Mouse (Mus musculus) forebrain, embryonic 14.5 days (tissue): Measurements from ENCODE around the gene Rab26. TPM values are rescaled to one million over a fixed set of nuclear protein-coding genes. Genes with fewer than 3 reads are reported as not detected.

ENCODE experiments used
- ATAC-seq: fragments of 200-750 bp; cut with Nextera tagmentation; 2 replicates; pipeline ENCODE4 v1.8.0; 2017; ENCODE audit warnings: mild to moderate bottlenecking, moderate library complexity
- DNase-seq: peaks from one replicate; pipeline ENCODE4 v3.0.0-alpha.2; 2015; ENCODE audit warnings: low spot score
- H3K27ac ChIP-seq: fragments of 300-500 bp; sonication (generic); 2 replicates; pipeline ENCODE4 v1.5.1; 2014; ENCODE audit warnings: low read depth, mild to moderate bottlenecking, control low read depth, low read length, moderate library complexity
- H3K27me3 ChIP-seq: fragments of 300-500 bp; sonication (generic); replicated peaks from 2 replicates; pipeline ENCODE4 v1.6.1; 2014; ENCODE audit warnings: low read length, control low read depth, mixed read lengths; ENCODE audit not compliant: control insufficient read depth, insufficient read depth
- H3K36me3 ChIP-seq: fragments of 300-500 bp; sonication (generic); 2 replicates; pipeline ENCODE4 v1.6.1; 2014; ENCODE audit warnings: low read length, control low read depth; ENCODE audit not compliant: control insufficient read depth, insufficient read depth
- H3K4me1 ChIP-seq: fragments of 300-500 bp; sonication (generic); 2 replicates; pipeline ENCODE4 v1.6.1; 2014; ENCODE audit warnings: antibody characterized with exemption, low read length, control low read depth; ENCODE audit not compliant: control insufficient read depth, insufficient read depth
- H3K4me2 ChIP-seq: fragments of 300-500 bp; sonication (generic); 2 replicates; pipeline ENCODE4 v1.6.1; 2014; ENCODE audit warnings: mild to moderate bottlenecking, control low read depth, low read length
- H3K4me3 ChIP-seq: fragments of 300-500 bp; sonication (generic); 2 replicates; pipeline ENCODE4 v1.5.1; 2014; ENCODE audit warnings: low read depth, low read length, control low read depth
- H3K9ac ChIP-seq: fragments of 300-500 bp; sonication (generic); 2 replicates; pipeline ENCODE4 v1.6.1; 2014; ENCODE audit warnings: mild to moderate bottlenecking, low read length, control low read depth, moderate library complexity
- H3K9me3 ChIP-seq: fragments of 300-500 bp; sonication (generic); replicated peaks from 2 replicates; pipeline ENCODE4 v1.6.1; 2016; ENCODE audit warnings: low read length, control low read depth, mixed read lengths; ENCODE audit not compliant: control insufficient read depth
- WGBS: fragments of 180-500 bp; shearing (Covaris S2); extraction: QIAGEN DNeasy Blood & Tissue Kit; methylation state at CpG from one replicate; pipeline ENCODE4 v1.1.7; 2014; 5-methylcytosine and 5-hydroxymethylcytosine counted together
- polyA plus RNA-seq: library from polyadenylated mRNA; unstranded; fragments of >200 nt; fragmentation: Nextera tagmentation; extraction: Ambion mirVana; gene quantifications from 2 replicates; pipeline ENCODE4 v1.2.1, GENCODE M21; 2014

The Rab26 gene
- polyA plus RNA-seq, 1 experiment from 2014 or later: 4.0 TPM

- under 1% methylated on average over 8 of the region's 8 CpGs for WGBS
- ATAC-seq (no peak), DNase-seq (no peak)
- no peaks in the 10 kb centered on the region for H3K9me3 ChIP-seq
- H3K9ac ChIP-seq: peak overlapping the region; percentile 85
- H3K36me3 ChIP-seq: peaks cover 17% of the 10 kb centered on the region
- H3K4me3 ChIP-seq: peak overlapping the region; percentile 61
- H3K27me3 ChIP-seq: no peaks in the 10 kb centered on the region
- H3K4me2 ChIP-seq: peak overlapping the region; percentile 94
- peak overlapping the region; percentile 78 for H3K27ac ChIP-seq
- peaks cover 30% of the 10 kb centered on the region for H3K4me1 ChIP-seq
Observed at GRCm38 (mm10) chr17:24528560-24528918, 5.5 kb downstream of the Rab26 start.

DNA sequence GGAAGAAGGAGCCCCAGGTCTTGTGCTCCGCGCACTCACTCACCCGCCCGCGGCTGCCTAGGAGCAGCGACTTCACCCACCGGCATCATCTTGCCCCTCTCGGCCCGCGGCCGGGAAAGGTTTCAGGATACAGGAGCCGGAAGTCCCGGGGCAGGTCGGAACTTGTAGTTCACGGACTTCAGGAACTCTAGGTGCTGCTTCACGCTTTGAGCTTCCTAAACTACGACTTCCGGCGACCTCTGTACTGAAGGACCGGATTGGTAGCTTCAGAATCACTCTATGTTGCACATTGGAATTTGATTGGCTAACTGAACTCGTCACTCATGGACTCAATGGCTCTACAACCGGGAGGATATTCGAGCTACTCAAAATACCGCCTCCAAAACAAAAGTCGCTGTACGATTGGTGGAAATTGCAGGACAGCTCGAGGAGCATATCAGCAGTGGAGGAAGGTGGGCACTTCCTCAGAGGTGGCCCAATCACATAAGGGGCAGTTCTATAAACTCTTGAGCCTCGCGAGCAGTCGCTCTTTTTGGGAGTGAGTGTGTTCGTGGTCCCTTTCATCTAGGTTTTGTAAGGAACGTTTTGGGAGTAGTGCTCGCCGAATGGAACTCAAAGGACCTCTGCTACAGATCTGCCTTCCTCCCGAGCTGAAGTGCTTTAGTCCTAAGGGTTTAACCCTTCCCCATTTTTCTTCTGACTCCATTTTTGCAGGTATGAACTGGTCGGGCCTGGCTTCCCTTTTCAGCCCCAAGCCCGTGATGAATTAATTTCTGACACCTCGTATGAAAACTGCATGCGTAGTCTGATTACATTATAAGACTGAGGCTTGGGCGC lies 6.1 kb downstream of the Rab26 start, which contains the start of gene Traf7:
Gene Traf7 (minus strand): TSS at position 216 of the 837 bp plus-strand sequence.
- peaks cover 17% of the 10 kb centered on the region for H3K36me3 ChIP-seq
- ATAC-seq (peak; percentile 98), DNase-seq (peak; percentile 100)
- peak within 1 kb of the TSS; percentile 89 for H3K9ac ChIP-seq
- H3K27me3 ChIP-seq: no peaks in the 10 kb centered on the region
- no peaks in the 10 kb centered on the region for H3K9me3 ChIP-seq
- H3K4me3 ChIP-seq: peak within 1 kb of the TSS; percentile 82
- peaks cover 25% of the 10 kb centered on the region for H3K4me1 ChIP-seq
- peak within 1 kb of the TSS; percentile 78 for H3K27ac ChIP-seq
- peak within 1 kb of the TSS; percentile 94 for H3K4me2 ChIP-seq
- under 1% methylated on average over 40 of the region's 40 CpGs for WGBS

DNA sequence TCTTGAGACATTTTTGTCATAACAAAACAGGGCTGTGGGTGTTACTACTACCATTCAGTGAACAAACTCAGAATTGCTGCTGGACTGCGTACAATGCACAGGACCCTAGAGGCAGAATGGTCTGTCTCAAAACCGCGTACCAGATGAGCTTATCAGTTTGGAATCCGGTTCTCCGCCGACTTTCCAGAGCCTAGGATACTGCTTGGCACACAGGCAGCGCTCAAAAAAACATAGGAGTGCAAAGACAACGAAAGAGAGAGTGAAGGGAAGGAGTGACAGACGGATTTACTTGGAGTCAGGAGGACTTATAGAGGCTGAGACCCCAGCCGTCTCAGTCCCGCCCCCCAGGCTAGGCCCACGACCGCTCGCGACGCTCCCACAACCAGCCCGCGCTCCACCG lies 6.7 kb downstream of the Rab26 start:
- Histone ChIP-seq H3K4me2 (peak overlapping the region; percentile 75), H3K36me3 (peaks cover 17% of the 10 kb centered on the region), H3K9ac (peak overlapping the region; percentile 89), H3K9me3 (no peaks in the 10 kb centered on the region), H3K4me3 (peak overlapping the region; percentile 82), H3K27ac (peak overlapping the region; percentile 49; the same call in 1 of the 2 replicates), H3K4me1 (peaks cover 22% of the 10 kb centered on the region), H3K27me3 (no peaks in the 10 kb centered on the region)
- ATAC-seq (no peak), DNase-seq (peak; percentile 22)
- 0% methylated on average over 12 of the region's 19 CpGs for WGBS

GRCm38 (mm10) chr17:24524734-24525133 lies 9.3 kb downstream of the Rab26 start:
- no peak for ATAC-seq
- H3K4me1 ChIP-seq: peaks cover 14% of the 10 kb centered on the region
- 83% methylated on average over 2 of the region's 2 CpGs for WGBS
- DNase-seq: no peak
- H3K27me3 ChIP-seq: no peaks in the 10 kb centered on the region
- no peak overlapping the region for H3K27ac ChIP-seq
- no peaks in the 10 kb centered on the region for H3K9me3 ChIP-seq
- no peak overlapping the region for H3K4me3 ChIP-seq
- peaks cover 8% of the 10 kb centered on the region for H3K36me3 ChIP-seq
- H3K4me2 ChIP-seq: no peak overlapping the region
- no peak overlapping the region for H3K9ac ChIP-seq

- H3K4me1 ChIP-seq: no peaks in the 10 kb centered on the region
- no peaks in the 10 kb centered on the region for H3K27me3 ChIP-seq
- no peak overlapping the region for H3K4me3 ChIP-seq
- no peak overlapping the region for H3K27ac ChIP-seq
- no peaks in the 10 kb centered on the region for H3K9me3 ChIP-seq
- no peak for ATAC-seq
- H3K9ac ChIP-seq: no peak overlapping the region
- 95% methylated on average over 4 of the region's 4 CpGs for WGBS
- DNase-seq: no peak
- no peak overlapping the region for H3K4me2 ChIP-seq
- peaks cover 40% of the 10 kb centered on the region for H3K36me3 ChIP-seq
Observed at GRCm38 (mm10) chr17:24520450-24520849, 13.6 kb downstream of the Rab26 start.

- peak overlapping the region; percentile 6; the same call in 1 of the 2 replicates for H3K27ac ChIP-seq
- peaks cover 90% of the 10 kb centered on the region for H3K36me3 ChIP-seq
- WGBS: 88% methylated on average over 24 of the region's 24 CpGs
Observed at GRCm38 (mm10) chr17:24514270-24515257, 19.4 kb downstream of the Rab26 start.

GRCm38 (mm10) chr17:24513609-24514008 lies 20.4 kb downstream of the Rab26 start:
- H3K4me3 ChIP-seq: no peak overlapping the region
- H3K9ac ChIP-seq: no peak overlapping the region
- no peak overlapping the region for H3K4me2 ChIP-seq
- ATAC-seq (peak; percentile 54), DNase-seq (peak; percentile 68)
- no peaks in the 10 kb centered on the region for H3K27me3 ChIP-seq
- H3K9me3 ChIP-seq: no peaks in the 10 kb centered on the region
- no peak overlapping the region for H3K27ac ChIP-seq
- no peaks in the 10 kb centered on the region for H3K4me1 ChIP-seq
- WGBS: 46% methylated on average over 5 of the region's 5 CpGs
- H3K36me3 ChIP-seq: peaks cover 95% of the 10 kb centered on the region

More at GRCm38 (mm10) chr17:24514270-24515257, 19.4 kb downstream of the Rab26 start:
- H3K4me3 ChIP-seq: no peak overlapping the region
- no peaks in the 10 kb centered on the region for H3K4me1 ChIP-seq
- no peaks in the 10 kb centered on the region for H3K27me3 ChIP-seq
- no peak overlapping the region for H3K9ac ChIP-seq
- no peak overlapping the region for H3K4me2 ChIP-seq
- H3K9me3 ChIP-seq: no peaks in the 10 kb centered on the region
- no peak for ATAC-seq
- no peak for DNase-seq

DNA sequence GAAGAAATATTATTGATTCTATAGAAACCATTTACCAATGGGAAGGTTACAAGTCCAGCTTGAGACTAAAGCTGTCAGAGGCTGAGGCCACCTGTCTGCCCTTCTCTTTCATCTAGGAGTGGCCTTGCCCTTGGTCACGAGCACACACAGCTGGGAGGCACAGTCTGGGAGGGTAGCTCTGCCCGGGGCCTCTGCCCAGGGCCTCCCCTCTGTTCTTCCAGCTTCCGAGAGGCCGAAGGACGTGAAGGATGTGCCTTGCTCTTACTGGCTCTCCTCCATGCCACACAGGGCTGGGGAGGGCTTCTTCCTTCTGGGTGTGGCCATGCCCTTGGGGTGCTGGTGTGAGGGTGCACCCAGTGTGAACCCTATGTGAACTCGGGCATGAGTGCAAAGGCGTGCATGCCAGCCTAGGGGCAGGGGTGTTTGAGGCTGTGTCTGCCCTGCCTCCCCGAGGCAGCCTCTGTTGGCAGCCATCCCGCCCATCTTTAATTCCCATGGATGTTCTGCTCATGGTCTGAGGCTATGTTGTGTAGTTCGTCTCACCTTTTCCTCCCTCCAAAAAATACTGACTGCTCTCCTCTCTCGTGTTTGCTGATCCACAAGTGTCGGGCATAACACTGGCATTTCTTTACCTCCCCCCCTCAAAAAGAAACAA lies 26.1 kb downstream of the Rab26 start:
- peaks cover 94% of the 10 kb centered on the region for H3K36me3 ChIP-seq

More for the DNA sequence above, 26.1 kb downstream of the Rab26 start:
- Histone ChIP-seq H3K27ac (no peak overlapping the region), H3K4me2 (no peak overlapping the region), H3K9me3 (no peaks in the 10 kb centered on the region), H3K4me1 (no peaks in the 10 kb centered on the region), H3K4me3 (no peak overlapping the region), H3K9ac (no peak overlapping the region), H3K27me3 (no peaks in the 10 kb centered on the region)
- DNase-seq: no peak
- WGBS: 85% methylated on average over 12 of the region's 12 CpGs
- ATAC-seq: no peak
